Mouse (Mus musculus): ENCODE measurements at regions not wholly inside any gene's neighbourhood (a gene's known extent, or its start where the extent isn't known, plus 50 kb on each side); places are given as distances from the start of the nearest gene placed in this dataset.

- ATAC-seq (ENCODE audit: insufficient number of reproducible peaks, low FRiP score, low TSS enrichment, low read depth) (no peak), DNase-seq (ENCODE audit: low spot score) (no peak)
- H3K4me1 ChIP-seq (ENCODE audit: control insufficient read depth, insufficient read depth, low read length) = no peaks in the 10 kb centered on the region
- no peaks in the 10 kb centered on the region for H3K27me3 ChIP-seq (ENCODE audit: control insufficient read depth, insufficient read depth, low read length)
- no peak overlapping the region for H3K4me2 ChIP-seq (ENCODE audit: low read depth, severe bottlenecking)
- 84% methylated on average over 6 of the region's 6 CpGs for WGBS
- no peak overlapping the region for H3K27ac ChIP-seq (replicated peaks; ENCODE audit: low read depth, low read length)
- H3K36me3 ChIP-seq (ENCODE audit: control insufficient read depth, insufficient read depth, low read length) = no peaks in the 10 kb centered on the region
- no peak overlapping the region for H3K4me3 ChIP-seq (ENCODE audit: low read depth, low read length)
- no peak overlapping the region for H3K9ac ChIP-seq (ENCODE audit: low read length)
- no peaks in the 10 kb centered on the region for H3K9me3 ChIP-seq (ENCODE audit: control insufficient read depth, low read length)
Observed at GRCm38 (mm10) chr3:15205266-15206229, 126.6 kb downstream of the Gm9733 start.

DNA sequence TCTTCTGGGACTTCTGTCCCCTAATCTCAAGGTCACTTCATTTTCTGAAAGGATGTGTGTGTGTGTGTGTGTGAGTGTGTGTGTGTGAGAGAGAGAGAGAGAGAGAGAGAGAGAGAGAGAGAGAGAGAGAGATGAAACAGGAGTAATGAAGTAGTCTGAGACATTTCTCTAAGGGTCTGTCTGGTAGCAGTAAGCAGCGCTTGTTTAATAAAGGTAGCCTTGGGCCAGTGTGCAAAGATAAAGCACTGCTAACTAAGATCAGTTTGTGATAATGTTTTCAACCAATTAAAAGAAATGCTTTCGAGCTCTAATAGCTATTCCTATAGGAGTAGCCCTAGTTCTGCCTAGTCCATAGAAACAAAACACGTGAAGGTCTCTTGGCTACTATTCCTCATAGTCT lies 119.7 kb downstream of the Gm9733 start:
- H3K4me1 ChIP-seq (ENCODE audit: control insufficient read depth, insufficient read depth, low read length) = no peaks in the 10 kb centered on the region
- ATAC-seq (ENCODE audit: insufficient number of reproducible peaks, low FRiP score, low TSS enrichment, low read depth) (no peak), DNase-seq (ENCODE audit: low spot score) (no peak)
- H3K9ac ChIP-seq (ENCODE audit: low read length) = no peak overlapping the region
- no peaks in the 10 kb centered on the region for H3K27me3 ChIP-seq (ENCODE audit: control insufficient read depth, insufficient read depth, low read length)
- H3K4me2 ChIP-seq (ENCODE audit: low read depth, severe bottlenecking) = no peak overlapping the region
- H3K27ac ChIP-seq (replicated peaks; ENCODE audit: low read depth, low read length) = no peak overlapping the region
- no peak overlapping the region for H3K4me3 ChIP-seq (ENCODE audit: low read depth, low read length)
- 90% methylated on average over 3 of the region's 3 CpGs for WGBS
- H3K9me3 ChIP-seq (ENCODE audit: control insufficient read depth, low read length) = no peaks in the 10 kb centered on the region
- no peaks in the 10 kb centered on the region for H3K36me3 ChIP-seq (ENCODE audit: control insufficient read depth, insufficient read depth, low read length)

DNA sequence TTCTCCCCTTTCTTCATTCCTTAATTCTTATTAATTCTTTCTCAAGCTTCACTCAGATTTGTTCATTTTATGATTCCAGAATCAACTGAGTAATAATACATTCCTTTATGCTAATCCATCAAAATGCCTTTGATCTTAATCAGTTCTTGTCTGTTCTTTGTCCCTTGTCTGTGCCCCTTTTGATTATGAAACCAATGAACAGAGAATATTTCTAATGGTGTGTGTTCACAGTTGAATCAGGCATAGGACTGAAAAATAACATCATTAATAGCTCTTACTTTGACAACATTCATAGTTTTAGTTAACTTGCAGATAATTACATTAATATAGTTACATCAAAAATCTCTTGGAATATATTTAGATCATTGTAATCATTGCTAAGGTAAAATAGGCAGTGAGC lies 114.5 kb downstream of the Gm9733 start:
- no peak for DNase-seq (ENCODE audit: low spot score)
- ATAC-seq (ENCODE audit: insufficient number of reproducible peaks, low FRiP score, low TSS enrichment, low read depth) = no peak

DNA sequence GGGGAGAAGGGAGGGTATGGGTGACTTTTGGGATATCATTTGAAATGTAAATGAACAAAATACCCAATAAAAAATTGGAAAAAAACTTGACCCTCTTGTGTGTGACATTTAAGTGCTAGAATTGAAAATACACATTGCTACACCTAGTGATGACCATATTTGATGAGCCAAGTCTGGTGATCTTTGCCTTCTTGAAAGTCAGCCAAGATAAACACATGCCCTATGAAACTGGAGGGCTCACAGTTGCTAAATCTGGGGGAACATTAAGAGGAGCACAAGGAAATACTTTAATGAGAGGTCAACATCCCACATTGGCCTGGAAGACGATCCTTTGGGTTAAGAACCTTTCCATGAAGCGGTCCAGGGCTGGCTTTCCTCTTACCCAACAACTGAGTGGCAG lies 112.8 kb downstream of the Gm9733 start:
- Histone ChIP-seq H3K4me2 (ENCODE audit: low read depth, severe bottlenecking) (no peak overlapping the region), H3K9me3 (ENCODE audit: control insufficient read depth, low read length) (no peaks in the 10 kb centered on the region), H3K27me3 (ENCODE audit: control insufficient read depth, insufficient read depth, low read length) (no peaks in the 10 kb centered on the region), H3K27ac (replicated peaks; ENCODE audit: low read depth, low read length) (no peak overlapping the region), H3K4me3 (ENCODE audit: low read depth, low read length) (no peak overlapping the region), H3K4me1 (ENCODE audit: control insufficient read depth, insufficient read depth, low read length) (no peaks in the 10 kb centered on the region), H3K36me3 (ENCODE audit: control insufficient read depth, insufficient read depth, low read length) (no peaks in the 10 kb centered on the region), H3K9ac (ENCODE audit: low read length) (no peak overlapping the region)
- 86% methylated on average over 2 of the region's 2 CpGs for WGBS
- ATAC-seq (ENCODE audit: insufficient number of reproducible peaks, low FRiP score, low TSS enrichment, low read depth) (no peak), DNase-seq (ENCODE audit: low spot score) (no peak)

More for the DNA sequence above, 114.5 kb downstream of the Gm9733 start:
- H3K4me1 ChIP-seq (ENCODE audit: control insufficient read depth, insufficient read depth, low read length) = no peaks in the 10 kb centered on the region
- H3K9ac ChIP-seq (ENCODE audit: low read length) = no peak overlapping the region
- no peak overlapping the region for H3K27ac ChIP-seq (replicated peaks; ENCODE audit: low read depth, low read length)
- H3K4me2 ChIP-seq (ENCODE audit: low read depth, severe bottlenecking) = no peak overlapping the region
- H3K9me3 ChIP-seq (ENCODE audit: control insufficient read depth, low read length) = no peaks in the 10 kb centered on the region
- H3K36me3 ChIP-seq (ENCODE audit: control insufficient read depth, insufficient read depth, low read length) = no peaks in the 10 kb centered on the region
- no peaks in the 10 kb centered on the region for H3K27me3 ChIP-seq (ENCODE audit: control insufficient read depth, insufficient read depth, low read length)
- H3K4me3 ChIP-seq (ENCODE audit: low read depth, low read length) = no peak overlapping the region

GRCm38 (mm10) chr3:15223266-15223665 lies 108.8 kb downstream of the Gm9733 start:
- Histone ChIP-seq H3K4me1 (ENCODE audit: control insufficient read depth, insufficient read depth, low read length) (no peaks in the 10 kb centered on the region), H3K27me3 (ENCODE audit: control insufficient read depth, insufficient read depth, low read length) (no peaks in the 10 kb centered on the region), H3K4me3 (ENCODE audit: low read depth, low read length) (no peak overlapping the region), H3K36me3 (ENCODE audit: control insufficient read depth, insufficient read depth, low read length) (no peaks in the 10 kb centered on the region), H3K27ac (replicated peaks; ENCODE audit: low read depth, low read length) (no peak overlapping the region), H3K9me3 (ENCODE audit: control insufficient read depth, low read length) (no peaks in the 10 kb centered on the region), H3K4me2 (ENCODE audit: low read depth, severe bottlenecking) (no peak overlapping the region), H3K9ac (ENCODE audit: low read length) (no peak overlapping the region)
- ATAC-seq (ENCODE audit: insufficient number of reproducible peaks, low FRiP score, low TSS enrichment, low read depth) (no peak), DNase-seq (ENCODE audit: low spot score) (no peak)
- WGBS = 91% methylated on average over 6 of the region's 6 CpGs

GRCm38 (mm10) chr3:15224452-15224851 lies 107.7 kb downstream of the Gm9733 start:
- Histone ChIP-seq H3K4me2 (ENCODE audit: low read depth, severe bottlenecking) (no peak overlapping the region), H3K27me3 (ENCODE audit: control insufficient read depth, insufficient read depth, low read length) (no peaks in the 10 kb centered on the region), H3K9me3 (ENCODE audit: control insufficient read depth, low read length) (no peaks in the 10 kb centered on the region), H3K36me3 (ENCODE audit: control insufficient read depth, insufficient read depth, low read length) (no peaks in the 10 kb centered on the region), H3K27ac (replicated peaks; ENCODE audit: low read depth, low read length) (no peak overlapping the region), H3K4me3 (ENCODE audit: low read depth, low read length) (no peak overlapping the region), H3K9ac (ENCODE audit: low read length) (no peak overlapping the region), H3K4me1 (ENCODE audit: control insufficient read depth, insufficient read depth, low read length) (no peaks in the 10 kb centered on the region)
- no peak for ATAC-seq (ENCODE audit: insufficient number of reproducible peaks, low FRiP score, low TSS enrichment, low read depth)
- DNase-seq (ENCODE audit: low spot score) = no peak
- WGBS = 76% methylated on average over 1 of the region's 1 CpGs

DNA sequence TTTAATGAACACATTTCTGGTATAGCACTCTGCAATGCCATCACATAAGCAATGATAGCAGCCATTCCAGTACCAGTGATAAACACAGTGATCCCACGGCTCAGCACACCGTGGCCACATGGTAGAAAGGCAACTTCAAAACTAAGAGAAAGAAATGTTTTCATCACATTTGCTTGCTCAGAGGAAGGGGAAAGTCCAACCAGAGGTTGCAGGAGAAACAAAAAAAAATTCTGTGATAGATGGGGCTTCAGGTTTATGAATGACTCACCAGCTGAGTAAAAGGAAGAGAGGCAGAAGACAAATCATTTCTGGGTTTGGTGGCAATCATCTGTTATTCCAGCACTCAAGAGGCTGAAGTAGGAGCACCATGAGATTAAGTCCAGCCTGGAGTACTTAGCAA lies 103.5 kb downstream of the Gm9733 start:
- no peak overlapping the region for H3K27ac ChIP-seq (replicated peaks; ENCODE audit: low read depth, low read length)
- 91% methylated on average over 2 of the region's 2 CpGs for WGBS
- H3K4me1 ChIP-seq (ENCODE audit: control insufficient read depth, insufficient read depth, low read length) = no peaks in the 10 kb centered on the region
- no peak overlapping the region for H3K4me3 ChIP-seq (ENCODE audit: low read depth, low read length)
- ATAC-seq (ENCODE audit: insufficient number of reproducible peaks, low FRiP score, low TSS enrichment, low read depth) (no peak), DNase-seq (ENCODE audit: low spot score) (no peak)
- H3K27me3 ChIP-seq (ENCODE audit: control insufficient read depth, insufficient read depth, low read length) = no peaks in the 10 kb centered on the region
- H3K9ac ChIP-seq (ENCODE audit: low read length) = no peak overlapping the region
- no peaks in the 10 kb centered on the region for H3K9me3 ChIP-seq (ENCODE audit: control insufficient read depth, low read length)
- no peak overlapping the region for H3K4me2 ChIP-seq (ENCODE audit: low read depth, severe bottlenecking)
- no peaks in the 10 kb centered on the region for H3K36me3 ChIP-seq (ENCODE audit: control insufficient read depth, insufficient read depth, low read length)

DNA sequence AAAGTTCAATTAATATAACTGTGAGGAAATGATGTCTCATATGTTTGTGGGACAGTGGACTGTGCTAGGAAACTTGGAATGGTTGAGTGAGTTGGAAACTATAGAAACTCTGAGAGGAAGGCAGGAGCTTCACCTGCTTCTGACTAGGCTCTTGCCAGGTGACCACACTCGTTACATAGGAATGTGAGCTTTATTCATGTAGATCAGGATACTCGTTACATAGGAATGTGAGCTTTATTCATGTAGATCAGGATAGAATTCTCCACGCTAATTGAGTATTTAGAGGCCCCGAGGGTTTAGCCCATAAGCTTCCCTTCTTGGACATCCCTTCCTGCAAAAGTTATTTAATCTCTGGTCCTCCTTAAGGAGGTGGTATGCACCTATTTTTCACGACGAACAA lies 101.9 kb downstream of the Gm9733 start:
- ATAC-seq (ENCODE audit: insufficient number of reproducible peaks, low FRiP score, low TSS enrichment, low read depth) (no peak), DNase-seq (ENCODE audit: low spot score) (no peak)
- no peaks in the 10 kb centered on the region for H3K9me3 ChIP-seq (ENCODE audit: control insufficient read depth, low read length)
- H3K27ac ChIP-seq (replicated peaks; ENCODE audit: low read depth, low read length) = no peak overlapping the region
- WGBS = 73% methylated on average over 6 of the region's 6 CpGs
- no peak overlapping the region for H3K9ac ChIP-seq (ENCODE audit: low read length)
- H3K27me3 ChIP-seq (ENCODE audit: control insufficient read depth, insufficient read depth, low read length) = no peaks in the 10 kb centered on the region
- no peaks in the 10 kb centered on the region for H3K36me3 ChIP-seq (ENCODE audit: control insufficient read depth, insufficient read depth, low read length)
- no peaks in the 10 kb centered on the region for H3K4me1 ChIP-seq (ENCODE audit: control insufficient read depth, insufficient read depth, low read length)
- H3K4me2 ChIP-seq (ENCODE audit: low read depth, severe bottlenecking) = no peak overlapping the region
- no peak overlapping the region for H3K4me3 ChIP-seq (ENCODE audit: low read depth, low read length)

DNA sequence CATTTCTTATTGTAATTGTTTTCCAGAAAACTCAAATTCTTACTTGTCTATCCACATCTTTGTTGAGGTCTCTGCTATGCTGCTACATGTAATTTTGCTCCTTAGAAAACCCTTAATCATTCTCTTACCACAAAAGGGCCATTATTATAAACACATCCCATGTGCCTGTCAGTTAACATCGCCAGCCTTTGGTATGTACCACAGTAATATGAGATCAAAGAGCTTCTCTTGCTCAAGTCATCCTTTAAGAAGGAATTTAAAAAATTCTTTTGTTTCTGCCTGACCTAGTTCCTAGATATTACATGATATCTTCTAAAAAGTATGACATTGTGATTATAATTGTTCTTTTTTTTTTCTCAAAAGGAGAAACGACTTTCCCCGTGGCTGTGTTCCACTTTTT lies 100.7 kb downstream of the Gm9733 start:
- no peak overlapping the region for H3K27ac ChIP-seq (replicated peaks; ENCODE audit: low read depth, low read length)
- ATAC-seq (ENCODE audit: insufficient number of reproducible peaks, low FRiP score, low TSS enrichment, low read depth) (no peak), DNase-seq (ENCODE audit: low spot score) (no peak)
- H3K9me3 ChIP-seq (ENCODE audit: control insufficient read depth, low read length) = no peaks in the 10 kb centered on the region
- no peak overlapping the region for H3K4me2 ChIP-seq (ENCODE audit: low read depth, severe bottlenecking)
- H3K36me3 ChIP-seq (ENCODE audit: control insufficient read depth, insufficient read depth, low read length) = no peaks in the 10 kb centered on the region
- H3K4me3 ChIP-seq (ENCODE audit: low read depth, low read length) = no peak overlapping the region
- H3K9ac ChIP-seq (ENCODE audit: low read length) = no peak overlapping the region
- WGBS = 71% methylated on average over 3 of the region's 3 CpGs
- no peaks in the 10 kb centered on the region for H3K4me1 ChIP-seq (ENCODE audit: control insufficient read depth, insufficient read depth, low read length)
- H3K27me3 ChIP-seq (ENCODE audit: control insufficient read depth, insufficient read depth, low read length) = no peaks in the 10 kb centered on the region

Data from limb, embryonic 11.5 days (tissue).